Mouse (Mus musculus): ENCODE results near the gene Zfp446. TPM values are rescaled to one million over a fixed set of nuclear protein-coding genes. Genes with fewer than 3 reads are reported as not detected.
"Not testable (repeated sequence)": the region's sequence is repeated elsewhere in the genome, so short reads cannot be mapped to it uniquely, and the experiment has no call there.

Gene Zfp446
- polyA plus RNA-seq (2015; fragmentation: Nextera tagmentation; extraction: Ambion mirVana): 6.7 and 7.1 TPM in 2 replicates

GRCm38 (mm10) chr7:12977682-12978389 lies at the start of gene Zfp446:
Gene Zfp446 (plus strand): TSS chr7:12977848.
- Histone ChIP-seq H3K4me2 (ENCODE audit: low read length) (peak within 1 kb of the TSS; percentile 60), H3K9me3 (replicated peaks; ENCODE audit: low read length) (no peaks in the 10 kb centered on the region), H3K4me3 (replicated peaks; ENCODE audit: low read depth, low read length) (peak within 1 kb of the TSS; percentile 64), H3K27ac (peak within 1 kb of the TSS; percentile 89), H3K9ac (ENCODE audit: low read depth, low read length) (peak within 1 kb of the TSS; percentile 65), H3K36me3 (ENCODE audit: insufficient read depth, low read length) (peaks cover 6% of the 10 kb centered on the region; the same call in 1 of the 2 replicates), H3K4me1 (replicated peaks; ENCODE audit: insufficient read depth, low read length) (peaks cover 5% of the 10 kb centered on the region; the same call in 1 of the 2 replicates), H3K27me3 (ENCODE audit: insufficient read depth, low read length) (no peaks in the 10 kb centered on the region)
- ATAC-seq (replicated peaks; ENCODE audit: low FRiP score, low read depth) (peak; percentile 99), DNase-seq (ENCODE audit: low spot score) (peak; percentile 99)
- no peak for TF ChIP-seq CTCF (IDR thresholded peaks at IDR 0.05; ENCODE audit: low read depth)
- WGBS: under 1% methylated on average over 49 of the region's 49 CpGs

DNA sequence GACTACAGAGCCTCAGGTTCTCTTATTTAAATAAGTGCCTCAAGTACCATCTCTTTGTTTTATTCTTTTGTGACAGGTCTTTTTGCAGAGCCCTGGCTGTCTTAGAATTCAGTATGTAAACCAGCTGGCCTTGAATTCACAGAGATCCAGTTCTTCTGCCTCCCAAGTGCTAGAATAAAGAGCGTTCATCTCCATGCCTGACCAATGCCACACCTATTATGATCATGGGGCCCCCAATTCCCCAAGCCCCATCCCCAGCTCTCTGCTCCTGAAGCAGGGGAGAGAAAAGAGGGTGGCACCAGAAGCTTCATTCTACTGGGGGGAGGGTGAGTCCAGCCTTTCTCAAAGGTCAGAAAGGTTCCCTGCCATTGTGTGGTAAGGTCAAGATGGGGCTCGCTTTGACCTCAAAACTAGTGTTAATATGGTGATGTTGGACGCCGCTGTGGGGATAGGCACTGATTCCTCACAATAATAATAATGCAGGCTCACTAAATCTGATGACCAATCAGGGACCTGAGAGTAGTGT lies 44.0 kb upstream of the Zfp446 start:
- ATAC-seq (replicated peaks; ENCODE audit: low FRiP score, low read depth) (no peak), DNase-seq (ENCODE audit: low spot score) (no peak)
- Histone ChIP-seq H3K27ac (no peak overlapping the region), H3K27me3 (ENCODE audit: insufficient read depth, low read length) (no peaks in the 10 kb centered on the region), H3K4me3 (replicated peaks; ENCODE audit: low read depth, low read length) (no peak overlapping the region), H3K36me3 (ENCODE audit: insufficient read depth, low read length) (no peaks in the 10 kb centered on the region), H3K9me3 (replicated peaks; ENCODE audit: low read length) (no peaks in the 10 kb centered on the region), H3K9ac (ENCODE audit: low read depth, low read length) (no peak overlapping the region), H3K4me2 (ENCODE audit: low read length) (no peak overlapping the region), H3K4me1 (replicated peaks; ENCODE audit: insufficient read depth, low read length) (no peaks in the 10 kb centered on the region)
- 82% methylated on average over 4 of the region's 4 CpGs for WGBS
- TF ChIP-seq CTCF (IDR thresholded peaks at IDR 0.05; ENCODE audit: low read depth): no peak

DNA sequence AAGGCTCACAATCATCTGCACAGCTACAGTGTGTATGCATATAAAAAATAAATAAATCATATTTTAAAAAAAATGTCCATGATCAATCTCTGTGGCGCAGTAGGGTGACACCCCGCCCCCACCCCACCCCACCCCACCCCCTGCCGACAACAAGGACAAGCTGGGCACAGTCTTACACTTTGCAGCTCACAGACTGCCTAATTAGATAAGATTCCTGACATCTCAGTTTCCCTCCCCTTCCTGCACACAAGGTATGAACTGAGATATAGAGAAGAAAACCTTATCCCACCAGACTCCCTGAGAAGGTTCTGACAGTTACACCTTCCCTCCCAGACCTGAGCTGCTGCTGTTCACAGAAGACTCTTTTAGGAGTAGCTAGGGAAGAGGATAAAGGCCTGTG lies 42.8 kb upstream of the Zfp446 start:
- no peaks in the 10 kb centered on the region for H3K9me3 ChIP-seq (replicated peaks; ENCODE audit: low read length)
- no peak for DNase-seq (ENCODE audit: low spot score)
- H3K4me1 ChIP-seq (replicated peaks; ENCODE audit: insufficient read depth, low read length): no peaks in the 10 kb centered on the region
- no peak overlapping the region for H3K4me3 ChIP-seq (replicated peaks; ENCODE audit: low read depth, low read length)
- no peak for TF ChIP-seq CTCF (IDR thresholded peaks at IDR 0.05; ENCODE audit: low read depth)
- H3K9ac ChIP-seq (ENCODE audit: low read depth, low read length): no peak overlapping the region
- H3K4me2 ChIP-seq (ENCODE audit: low read length): no peak overlapping the region
- WGBS: 69% methylated on average over 3 of the region's 3 CpGs
- H3K36me3 ChIP-seq (ENCODE audit: insufficient read depth, low read length): no peaks in the 10 kb centered on the region
- no peak overlapping the region for H3K27ac ChIP-seq
- H3K27me3 ChIP-seq (ENCODE audit: insufficient read depth, low read length): no peaks in the 10 kb centered on the region
- ATAC-seq (replicated peaks; ENCODE audit: low FRiP score, low read depth): no peak

DNA sequence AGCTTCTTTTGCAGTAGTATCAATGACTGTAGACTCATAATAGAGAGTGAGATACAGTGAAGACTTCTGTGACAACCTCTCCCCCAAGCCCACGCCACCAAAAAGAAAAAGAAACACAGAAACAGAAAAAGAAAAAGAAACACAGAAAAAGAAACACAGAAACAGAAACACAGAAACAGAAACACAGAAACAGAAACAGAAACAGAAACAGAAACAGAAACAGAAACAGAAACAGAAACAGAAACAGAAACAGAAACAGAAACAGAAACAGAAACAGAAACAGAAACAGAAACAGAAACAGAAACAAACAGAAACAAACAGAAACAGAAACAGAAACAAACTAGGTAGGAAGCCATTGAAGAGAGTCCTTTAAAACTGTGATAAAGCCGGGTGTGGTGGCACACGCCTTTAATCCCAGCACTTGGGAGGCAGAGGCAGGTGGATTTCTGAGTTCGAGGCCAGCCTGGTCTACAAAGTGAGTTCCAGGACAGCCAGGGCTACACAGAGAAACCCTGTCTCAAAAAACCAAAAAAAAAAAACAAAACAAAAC lies 40.3 kb upstream of the Zfp446 start:
- not testable (repeated sequence) for DNase-seq (ENCODE audit: low spot score); H3K27ac ChIP-seq; H3K27me3 ChIP-seq (ENCODE audit: insufficient read depth, low read length); H3K9me3 ChIP-seq (replicated peaks; ENCODE audit: low read length); ATAC-seq (replicated peaks; ENCODE audit: low FRiP score, low read depth); H3K36me3 ChIP-seq (ENCODE audit: insufficient read depth, low read length); H3K4me3 ChIP-seq (replicated peaks; ENCODE audit: low read depth, low read length); H3K4me2 ChIP-seq (ENCODE audit: low read length); H3K4me1 ChIP-seq (replicated peaks; ENCODE audit: insufficient read depth, low read length); H3K9ac ChIP-seq (ENCODE audit: low read depth, low read length)
- WGBS: 97% methylated on average over 4 of the region's 4 CpGs

- Histone ChIP-seq H3K36me3 (ENCODE audit: insufficient read depth, low read length) (no peaks in the 10 kb centered on the region), H3K4me1 (replicated peaks; ENCODE audit: insufficient read depth, low read length) (no peaks in the 10 kb centered on the region), H3K27ac (no peak overlapping the region), H3K4me2 (ENCODE audit: low read length) (no peak overlapping the region), H3K27me3 (ENCODE audit: insufficient read depth, low read length) (no peaks in the 10 kb centered on the region), H3K9ac (ENCODE audit: low read depth, low read length) (no peak overlapping the region), H3K4me3 (replicated peaks; ENCODE audit: low read depth, low read length) (no peak overlapping the region), H3K9me3 (replicated peaks; ENCODE audit: low read length) (no peaks in the 10 kb centered on the region)
- no peak for TF ChIP-seq CTCF (IDR thresholded peaks at IDR 0.05; ENCODE audit: low read depth)
- ATAC-seq (replicated peaks; ENCODE audit: low FRiP score, low read depth) (no peak), DNase-seq (ENCODE audit: low spot score) (no peak)
- 83% methylated on average over 4 of the region's 4 CpGs for WGBS
Measured at GRCm38 (mm10) chr7:12940599-12940998, 37.0 kb upstream of the Zfp446 start.

DNA sequence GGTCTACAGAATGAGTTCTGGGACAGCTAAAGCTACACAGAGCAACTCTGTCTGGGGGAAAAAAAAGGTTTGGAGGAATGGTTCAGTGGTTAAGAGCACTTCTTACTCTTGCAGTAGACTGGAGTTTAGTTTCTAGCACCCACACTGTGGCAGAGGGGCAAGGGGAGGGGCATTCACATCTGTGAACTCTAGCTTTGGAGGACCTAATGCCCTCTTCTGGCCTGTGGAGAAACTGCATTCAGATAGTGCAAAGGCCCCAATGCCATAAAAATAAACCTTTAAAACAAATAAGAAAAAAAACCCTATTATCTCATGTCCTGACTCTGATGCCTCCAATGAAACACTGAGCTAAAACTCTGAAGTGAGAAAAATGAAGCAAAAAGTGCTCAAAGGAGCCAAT lies 34.2 kb upstream of the Zfp446 start:
- Histone ChIP-seq H3K9ac (ENCODE audit: low read depth, low read length) (no peak overlapping the region), H3K27ac (no peak overlapping the region), H3K9me3 (replicated peaks; ENCODE audit: low read length) (no peaks in the 10 kb centered on the region), H3K4me3 (replicated peaks; ENCODE audit: low read depth, low read length) (no peak overlapping the region), H3K27me3 (ENCODE audit: insufficient read depth, low read length) (no peaks in the 10 kb centered on the region), H3K4me1 (replicated peaks; ENCODE audit: insufficient read depth, low read length) (no peaks in the 10 kb centered on the region), H3K4me2 (ENCODE audit: low read length) (no peak overlapping the region), H3K36me3 (ENCODE audit: insufficient read depth, low read length) (no peaks in the 10 kb centered on the region)
- DNase-seq (ENCODE audit: low spot score): peak; percentile 13
- no peak for ATAC-seq (replicated peaks; ENCODE audit: low FRiP score, low read depth)
- TF ChIP-seq CTCF (IDR thresholded peaks at IDR 0.05; ENCODE audit: low read depth): peak; percentile 57

Data from kidney, postnatal 0 days (tissue).